Mouse (Mus musculus) granulocyte monocyte progenitor cell, adult 5-6 weeks (primary cell): ENCODE results near the gene Zfp869. TPM values are rescaled to one million over a fixed set of nuclear protein-coding genes. Genes with fewer than 3 reads are reported as not detected.
"Not testable (repeated sequence)": the region's sequence is repeated elsewhere in the genome, so short reads cannot be mapped to it uniquely, and the experiment has no call there.

Source experiments
- ATAC-seq: replicated peaks from 2 replicates; pipeline ENCODE4 v1.8.0; 2016; ENCODE audit warnings: mild to moderate bottlenecking, moderate TSS enrichment, inconsistent platforms; ENCODE audit not compliant: poor library complexity, severe bottlenecking
- total RNA-seq, 2 experiments: library from RNA; stranded (forward) in 1 of 2; stranded (reverse) in 1 of 2; fragments of 200-712, 200-1000 nt in 1 of 2; fragments of >200 nt in 1 of 2; fragmentation: Nextera tagmentation in 1 of 2; gene quantifications; 2 replicates each; pipeline ENCODE4 v1.2.3; 2014 to 2017

Gene Zfp869
- 12.5 and 22.8 TPM in 2 replicates for total RNA-seq (2014; fragmentation: Nextera tagmentation)
- total RNA-seq (2017), result 22.8 and 26.0 TPM in 2 replicates

DNA sequence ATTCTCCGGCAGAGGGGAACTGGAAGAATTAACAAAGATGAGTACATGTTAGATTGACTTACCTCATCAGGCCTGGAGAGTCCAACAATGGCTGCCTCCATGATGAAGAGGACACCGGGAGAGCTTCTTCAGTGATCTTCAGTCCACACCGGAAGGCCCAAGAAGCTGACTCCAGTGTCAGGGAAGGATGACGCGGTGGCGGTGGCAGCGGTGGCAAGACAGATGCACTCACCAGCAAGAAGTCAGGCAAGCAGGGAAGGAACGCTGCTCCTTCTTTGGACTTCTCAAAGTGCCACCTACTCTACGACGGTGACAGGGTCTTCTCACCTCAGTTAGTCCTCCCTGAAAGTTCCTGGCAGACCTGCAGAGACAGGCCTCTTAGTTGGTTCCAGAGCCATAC, at the start of gene Zfp869:
TSS of gene Zfp869 (minus strand) at position 101 of the 400 bp plus-strand sequence.
- ATAC-seq, result not testable (repeated sequence)

- ATAC-seq, result no peak
Observed at GRCm38 (mm10) chr8:69758316-69758715, 47.8 kb upstream of the Zfp869 start.

GRCm38 (mm10) chr8:69752437-69752836, 41.9 kb upstream of the Zfp869 start:
- no peak for ATAC-seq

GRCm38 (mm10) chr8:69749544-69750454, 39.3 kb upstream of the Zfp869 start, which contains the start of gene Zfp963:
Gene Zfp963 (minus strand): TSS chr8:69749970.
- ATAC-seq, result peak; percentile 94

GRCm38 (mm10) chr8:69741231-69741630, 30.7 kb upstream of the Zfp869 start:
- no peak for ATAC-seq

- no peak for ATAC-seq
Observed at GRCm38 (mm10) chr8:69740763-69741162, 30.2 kb upstream of the Zfp869 start.

GRCm38 (mm10) chr8:69735495-69735894, 25.0 kb upstream of the Zfp869 start:
- no peak for ATAC-seq

GRCm38 (mm10) chr8:69717232-69717580, 6.7 kb upstream of the Zfp869 start:
- ATAC-seq, result no peak

DNA sequence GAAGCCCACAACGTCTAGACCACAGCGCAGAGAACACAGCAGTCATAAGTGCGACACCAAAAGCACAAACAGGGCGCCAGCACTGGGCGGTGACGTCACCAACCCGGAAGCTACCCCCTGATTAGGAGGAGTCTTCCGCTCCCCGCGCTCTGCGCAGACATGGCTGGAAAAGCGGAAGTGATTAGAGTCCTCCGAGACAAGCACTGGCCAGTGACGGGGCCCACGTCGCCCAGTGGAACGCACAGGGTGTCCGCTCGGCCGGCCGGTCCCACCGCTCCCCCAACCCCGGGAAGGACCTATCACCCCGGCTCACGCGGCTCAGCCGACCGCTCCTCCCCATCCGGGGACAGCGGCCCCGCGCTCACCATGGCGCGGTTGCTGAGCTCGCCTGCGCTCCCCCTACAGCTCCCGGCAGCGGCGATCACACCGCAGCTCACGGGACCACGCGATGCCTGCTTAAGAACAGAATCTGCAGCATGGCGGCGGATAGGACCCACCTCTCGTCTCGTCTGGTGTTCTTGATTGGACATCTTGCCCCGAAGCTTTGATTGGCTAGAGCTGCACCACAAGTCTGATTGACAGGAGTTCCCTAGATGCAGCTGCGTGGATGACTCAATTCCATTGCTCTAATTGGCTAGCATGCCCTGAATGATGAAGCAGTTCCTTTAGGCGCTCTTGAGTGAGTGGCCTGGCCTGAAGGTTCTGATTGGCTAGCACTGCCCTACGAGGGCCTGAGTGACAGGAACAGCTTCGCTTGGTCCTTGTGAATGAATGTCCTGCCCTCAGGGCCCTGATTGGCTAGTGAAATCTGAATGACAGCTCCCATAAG, 6.1 kb upstream of the Zfp869 start:
- ATAC-seq, result peak; percentile 92

GRCm38 (mm10) chr8:69715366-69715765, 4.8 kb upstream of the Zfp869 start:
- no peak for ATAC-seq

DNA sequence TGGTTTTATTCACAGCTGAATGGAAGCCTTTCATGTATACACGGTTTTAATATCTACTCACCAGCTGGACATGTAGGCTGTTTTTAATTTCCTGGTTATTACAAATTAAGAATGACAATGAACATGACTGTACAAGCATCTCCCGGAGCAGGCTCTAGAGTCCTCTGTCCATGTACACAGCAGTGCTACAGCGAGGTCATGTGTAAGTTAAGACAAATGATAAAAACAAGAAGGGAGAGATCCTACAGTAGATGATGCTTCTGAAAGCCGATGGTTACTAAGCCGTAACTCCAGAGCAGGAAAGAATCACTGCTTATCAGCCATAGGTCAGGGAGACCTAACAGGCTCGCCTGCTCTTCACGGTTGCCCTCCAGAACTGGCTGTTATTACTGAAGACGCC, 3.0 kb upstream of the Zfp869 start:
- ATAC-seq, result no peak

DNA sequence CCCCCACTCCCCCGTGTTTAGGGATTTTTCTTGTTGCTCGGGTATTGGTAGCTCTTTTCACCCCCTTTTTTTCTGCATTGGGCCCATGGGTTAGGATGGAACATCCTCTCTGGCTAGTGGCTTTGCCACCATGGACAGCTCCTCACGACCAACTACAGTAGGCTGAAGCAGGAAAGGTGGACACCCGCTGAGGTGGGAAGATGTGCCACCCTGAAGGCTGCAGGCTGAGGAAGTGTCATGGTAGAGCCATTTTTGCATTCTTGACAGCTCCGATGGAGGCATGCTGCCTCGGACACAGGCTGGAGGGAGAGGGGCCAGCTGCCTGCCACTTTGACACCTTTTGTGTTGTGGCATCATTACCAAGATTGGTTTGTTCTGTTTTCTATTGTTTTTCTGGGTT, 8.7 kb downstream of the Zfp869 start:
- ATAC-seq, result no peak

DNA sequence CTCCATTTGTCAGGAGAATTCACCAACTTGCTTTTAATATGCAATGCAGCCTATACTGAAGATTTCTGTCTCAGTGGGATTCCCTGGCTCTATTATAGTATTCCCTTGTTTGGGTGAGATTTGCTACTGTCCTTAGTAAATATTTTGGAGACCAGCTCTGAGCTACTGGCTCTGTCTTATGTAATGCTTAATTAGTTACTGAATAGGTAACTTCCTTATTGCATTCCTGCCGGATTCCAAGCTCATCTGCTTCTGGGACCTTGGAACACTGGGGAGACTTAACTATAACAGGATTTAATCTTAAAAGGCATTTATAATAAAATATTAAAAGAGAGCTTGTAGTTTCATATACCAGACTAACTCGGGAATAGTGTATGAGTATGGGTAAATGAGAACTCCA, 45.5 kb downstream of the Zfp869 start:
- not testable (repeated sequence) for ATAC-seq

- ATAC-seq, result no peak
Observed at GRCm38 (mm10) chr8:69661294-69661693, 49.2 kb downstream of the Zfp869 start.

Other genes with a start within 250 kb of the Zfp869 start
- gene Gm7697, start 187.7 kb downstream of the Zfp869 start, total RNA-seq (2014; fragmentation: Nextera tagmentation), result not detected in 2 replicates
- gene Gm7697, start 187.7 kb downstream of the Zfp869 start, total RNA-seq (2017), result not detected in 2 replicates
- gene Zfp868, start 85.2 kb downstream of the Zfp869 start, total RNA-seq (2014; fragmentation: Nextera tagmentation), result 16.5 and 19.5 TPM in 2 replicates
- 9.4 and 17.1 TPM in 2 replicates for gene Zfp868, start 85.2 kb downstream of the Zfp869 start, total RNA-seq (2017)
- gene Zfp964, start 56.2 kb downstream of the Zfp869 start, total RNA-seq (2014; fragmentation: Nextera tagmentation), result not detected in 2 replicates
- gene Zfp964, start 56.2 kb downstream of the Zfp869 start, total RNA-seq (2017), result 0.13 TPM in 1 of 2 replicates, not detected in the other
- gene Zfp963, start 39.2 kb upstream of the Zfp869 start, total RNA-seq (2014; fragmentation: Nextera tagmentation), result 1.7 and 9.8 TPM in 2 replicates
- 2.2 TPM in 2 replicates for gene Zfp963, start 39.2 kb upstream of the Zfp869 start, total RNA-seq (2017)
- not detected in 2 replicates for gene Gm20422, start 64.2 kb upstream of the Zfp869 start, total RNA-seq (2014; fragmentation: Nextera tagmentation)
- 4.1 TPM in 1 of 2 replicates, not detected in the other for gene Gm20422, start 64.2 kb upstream of the Zfp869 start, total RNA-seq (2017)
- gene Atp13a1, start 80.4 kb upstream of the Zfp869 start, total RNA-seq (2014; fragmentation: Nextera tagmentation), result 33.3 and 43.5 TPM in 2 replicates
- gene Atp13a1, start 80.4 kb upstream of the Zfp869 start, total RNA-seq (2017), result 18.5 and 19.1 TPM in 2 replicates
- 25.1 and 35.3 TPM in 2 replicates for gene Zfp866, start 80.5 kb upstream of the Zfp869 start, total RNA-seq (2014; fragmentation: Nextera tagmentation)
- gene Zfp866, start 80.5 kb upstream of the Zfp869 start, total RNA-seq (2017), result 17.9 and 18.3 TPM in 2 replicates
- 53.7 and 60.9 TPM in 2 replicates for gene Gmip, start 98.0 kb upstream of the Zfp869 start, total RNA-seq (2014; fragmentation: Nextera tagmentation)
- 26.4 and 43.8 TPM in 2 replicates for gene Gmip, start 98.0 kb upstream of the Zfp869 start, total RNA-seq (2017)
- 3.0 and 9.3 TPM in 2 replicates for gene Lpar2, start 111.7 kb upstream of the Zfp869 start, total RNA-seq (2014; fragmentation: Nextera tagmentation)
- gene Lpar2, start 111.7 kb upstream of the Zfp869 start, total RNA-seq (2017), result 1.5 and 1.9 TPM in 2 replicates
- 7.0 and 25.1 TPM in 2 replicates for gene Pbx4, start 121.8 kb upstream of the Zfp869 start, total RNA-seq (2014; fragmentation: Nextera tagmentation)
- gene Pbx4, start 121.8 kb upstream of the Zfp869 start, total RNA-seq (2017), result 5.6 and 9.3 TPM in 2 replicates
- gene Cilp2, start 177.0 kb upstream of the Zfp869 start, total RNA-seq (2014; fragmentation: Nextera tagmentation), result not detected in 2 replicates
- not detected in 2 replicates for gene Cilp2, start 177.0 kb upstream of the Zfp869 start, total RNA-seq (2017)
- 0.73 TPM in 1 of 2 replicates, not detected in the other for gene Tssk6, start 191.5 kb upstream of the Zfp869 start, total RNA-seq (2014; fragmentation: Nextera tagmentation)
- gene Tssk6, start 191.5 kb upstream of the Zfp869 start, total RNA-seq (2017), result 1.5 and 2.5 TPM in 2 replicates
- 76.7 and 98.5 TPM in 2 replicates for gene Ndufa13, start 191.8 kb upstream of the Zfp869 start, total RNA-seq (2014; fragmentation: Nextera tagmentation)
- gene Ndufa13, start 191.8 kb upstream of the Zfp869 start, total RNA-seq (2017), result 107 and 110 TPM in 2 replicates
- gene Yjefn3, start 192.0 kb upstream of the Zfp869 start, total RNA-seq (2014; fragmentation: Nextera tagmentation), result 2.7 TPM in 1 of 2 replicates, not detected in the other
- gene Yjefn3, start 192.0 kb upstream of the Zfp869 start, total RNA-seq (2017), result not detected in 2 replicates